Mouse (Mus musculus) testis, adult 2 months (tissue): ENCODE results near the gene Atp5b. TPM values are rescaled to one million over a fixed set of nuclear protein-coding genes. Genes with fewer than 3 reads are reported as not detected.

Experiments
- H3K27ac ChIP-seq: fragments of 200-500 bp; 2 replicates; pipeline ENCODE4 v1.5.1; 2012; ENCODE audit warnings: low read depth, low read length; ENCODE audit not compliant: control insufficient read depth, insufficient read depth
- H3K27me3 ChIP-seq: fragments of 200-500 bp; 2 replicates; pipeline ENCODE4 v1.6.1; 2012; ENCODE audit warnings: mild to moderate bottlenecking, low read length, moderate library complexity; ENCODE audit not compliant: control insufficient read depth, insufficient read depth
- H3K36me3 ChIP-seq: fragments of 200-500 bp; 2 replicates; pipeline ENCODE4 v1.6.1; 2012; ENCODE audit warnings: mild to moderate bottlenecking, low read length; ENCODE audit not compliant: control insufficient read depth, insufficient read depth
- H3K4me1 ChIP-seq: fragments of 200-500 bp; 2 replicates; pipeline ENCODE4 v1.6.1; 2012; ENCODE audit warnings: low read length; ENCODE audit not compliant: control insufficient read depth, insufficient read depth
- H3K4me3 ChIP-seq: fragments of 200-500 bp; 2 replicates; pipeline ENCODE4 v1.5.1; 2012; ENCODE audit warnings: low read depth, mild to moderate bottlenecking, low read length, moderate library complexity, mixed read lengths; ENCODE audit not compliant: control insufficient read depth
- CTCF ChIP-seq: fragments of 200-500 bp; IDR thresholded peaks from 2 replicates; pipeline ENCODE4 v1.5.1; 2012; ENCODE audit warnings: low read depth, mild to moderate bottlenecking, inconsistent platforms, low read length, moderate library complexity; ENCODE audit not compliant: control insufficient read depth, insufficient read depth, insufficient replicate concordance
- POLR2A ChIP-seq: fragments of 200-500 bp; IDR thresholded peaks from 2 replicates; pipeline ENCODE4 v1.6.1; 2012; ENCODE audit warnings: low read depth, mild to moderate bottlenecking, inconsistent platforms, low read length, moderate library complexity; ENCODE audit not compliant: control insufficient read depth
- polyA plus RNA-seq: library from polyadenylated mRNA; depleted of rRNA; stranded (reverse); fragments of >200 nt; gene quantifications from 2 replicates; pipeline ENCODE4 v1.2.3, GENCODE M21; 2012; rRNA removed

The Atp5b gene
- 805 and 830 TPM in 2 replicates for polyA plus RNA-seq

GRCm38 (mm10) chr10:128082880-128083421 is at the start of gene Atp5b:
Atp5b (plus strand) TSS chr10:128083273.
- Histone ChIP-seq H3K4me1 (no peaks in the 10 kb centered on the region; the same call in none of the 2 replicates), H3K27ac (peak within 1 kb of the TSS; percentile 95), H3K4me3 (peak within 1 kb of the TSS; percentile 98), H3K36me3 (peaks cover 7% of the 10 kb centered on the region), H3K27me3 (no peaks in the 10 kb centered on the region)
- TF ChIP-seq CTCF (no peak), POLR2A (peak; percentile 91)

GRCm38 (mm10) chr10:128036746-128037425 is 46.2 kb upstream of the Atp5b start:
- H3K4me1 ChIP-seq = peaks cover 7% of the 10 kb centered on the region
- no peak overlapping the region for H3K27ac ChIP-seq
- no peaks in the 10 kb centered on the region; the same call in none of the 2 replicates for H3K36me3 ChIP-seq
- H3K4me3 ChIP-seq = peak overlapping the region; percentile 97
- no peak for TF ChIP-seq CTCF
- TF ChIP-seq POLR2A = no peak
- no peaks in the 10 kb centered on the region for H3K27me3 ChIP-seq

DNA sequence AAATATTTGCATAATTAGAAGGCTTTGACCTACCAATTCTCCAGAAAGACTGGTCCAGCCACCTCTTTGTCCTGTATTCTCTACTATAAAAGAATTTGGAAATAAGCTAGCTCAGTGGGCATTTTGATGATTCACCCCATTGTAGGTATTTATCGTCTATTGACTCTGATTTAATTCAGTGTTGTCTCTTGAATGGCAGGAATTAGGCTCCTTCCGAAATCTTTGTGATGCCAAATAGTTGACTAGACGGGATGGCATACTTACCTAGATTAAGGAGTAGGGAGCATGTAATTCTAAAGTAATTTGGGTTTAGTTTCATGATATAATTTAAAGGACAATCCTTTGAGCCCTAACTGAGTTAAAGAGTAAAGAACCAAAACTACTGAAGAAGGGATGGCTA is 45.2 kb upstream of the Atp5b start:
- H3K4me3 ChIP-seq = no peak overlapping the region
- TF ChIP-seq CTCF = no peak
- TF ChIP-seq POLR2A = no peak

GRCm38 (mm10) chr10:128039167-128039566 is 43.9 kb upstream of the Atp5b start:
- no peaks in the 10 kb centered on the region for H3K27me3 ChIP-seq
- H3K27ac ChIP-seq = no peak overlapping the region
- H3K4me1 ChIP-seq = peaks cover 7% of the 10 kb centered on the region
- no peak overlapping the region for H3K4me3 ChIP-seq
- TF ChIP-seq POLR2A (no peak), CTCF (no peak)
- H3K36me3 ChIP-seq = no peaks in the 10 kb centered on the region; the same call in none of the 2 replicates

More for the DNA sequence above, 45.2 kb upstream of the Atp5b start:
- H3K4me1 ChIP-seq = peaks cover 7% of the 10 kb centered on the region
- no peaks in the 10 kb centered on the region for H3K27me3 ChIP-seq
- H3K27ac ChIP-seq = no peak overlapping the region
- H3K36me3 ChIP-seq = no peaks in the 10 kb centered on the region; the same call in none of the 2 replicates

GRCm38 (mm10) chr10:128039858-128040257 is 43.2 kb upstream of the Atp5b start:
- TF ChIP-seq POLR2A (no peak), CTCF (no peak)
- no peak overlapping the region for H3K4me3 ChIP-seq
- H3K27ac ChIP-seq = no peak overlapping the region
- H3K36me3 ChIP-seq = no peaks in the 10 kb centered on the region; the same call in none of the 2 replicates
- no peaks in the 10 kb centered on the region for H3K27me3 ChIP-seq
- H3K4me1 ChIP-seq = peaks cover 3% of the 10 kb centered on the region

GRCm38 (mm10) chr10:128040293-128040692 is 42.8 kb upstream of the Atp5b start:
- Histone ChIP-seq H3K27ac (no peak overlapping the region), H3K4me1 (peaks cover 2% of the 10 kb centered on the region), H3K27me3 (no peaks in the 10 kb centered on the region), H3K36me3 (no peaks in the 10 kb centered on the region; the same call in none of the 2 replicates), H3K4me3 (no peak overlapping the region)
- TF ChIP-seq CTCF (no peak), POLR2A (no peak)

DNA sequence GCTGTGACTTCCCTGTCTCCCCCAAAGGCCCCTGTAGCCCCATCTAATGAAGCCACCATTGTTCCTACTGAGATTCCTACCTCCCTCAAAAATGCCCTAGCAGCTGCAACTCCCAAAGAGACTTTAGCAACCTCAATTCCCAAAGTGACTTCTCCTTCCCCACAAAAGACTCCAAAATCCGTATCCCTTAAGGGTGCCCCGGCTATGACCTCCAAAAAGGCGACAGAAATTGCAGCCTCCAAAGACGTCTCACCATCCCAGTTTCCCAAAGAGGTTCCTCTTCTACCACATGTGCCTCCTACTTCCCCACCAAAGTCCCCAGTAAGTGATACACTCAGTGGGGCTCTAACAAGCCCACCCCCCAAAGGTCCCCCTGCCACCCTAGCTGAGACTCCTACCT is 41.4 kb upstream of the Atp5b start:
- Histone ChIP-seq H3K4me3 (no peak overlapping the region), H3K27me3 (no peaks in the 10 kb centered on the region), H3K36me3 (no peaks in the 10 kb centered on the region; the same call in none of the 2 replicates), H3K27ac (no peak overlapping the region), H3K4me1 (peaks cover 2% of the 10 kb centered on the region)
- no peak for TF ChIP-seq CTCF

DNA sequence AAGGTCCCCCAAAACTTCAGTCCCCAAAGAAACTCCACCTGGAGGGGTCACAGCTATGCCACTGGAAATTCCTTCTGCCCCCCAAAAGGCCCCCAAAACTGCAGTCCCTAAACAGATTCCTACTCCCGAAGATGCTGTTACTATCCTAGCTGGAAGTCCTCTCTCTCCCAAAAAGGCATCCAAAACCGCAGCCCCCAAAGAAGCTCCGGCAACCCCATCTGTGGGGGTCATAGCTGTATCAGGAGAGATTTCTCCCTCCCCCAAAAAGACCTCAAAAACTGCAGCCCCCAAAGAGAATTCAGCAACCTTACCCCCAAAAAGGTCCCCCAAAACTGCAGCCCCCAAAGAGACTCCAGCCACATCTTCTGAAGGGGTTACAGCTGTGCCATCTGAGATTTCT is 40.6 kb upstream of the Atp5b start:
- Histone ChIP-seq H3K27me3 (no peaks in the 10 kb centered on the region), H3K4me3 (no peak overlapping the region), H3K4me1 (no peaks in the 10 kb centered on the region; the same call in 1 of the 2 replicates), H3K36me3 (no peaks in the 10 kb centered on the region; the same call in none of the 2 replicates), H3K27ac (no peak overlapping the region)
- no peak for TF ChIP-seq POLR2A
